Mouse (Mus musculus) neural tube, embryonic 14.5 days (tissue): ENCODE measurements around the gene L3mbtl2. TPM values are rescaled to one million over a fixed set of nuclear protein-coding genes. Genes with fewer than 3 reads are reported as not detected.

Source experiments
- ATAC-seq: fragments of 200-750 bp; cut with Nextera tagmentation; 2 replicates; pipeline ENCODE4 v1.8.0; 2017; ENCODE audit warnings: low read depth, mild to moderate bottlenecking, moderate TSS enrichment, moderate library complexity
- H3K27ac ChIP-seq: fragments of 300-500 bp; sonication (generic); 2 replicates; pipeline ENCODE4 v1.5.1; 2014; ENCODE audit warnings: low read depth, mild to moderate bottlenecking, control low read depth, low read length, moderate library complexity, mixed read lengths
- H3K27me3 ChIP-seq: fragments of 300-500 bp; sonication (generic); 2 replicates; pipeline ENCODE4 v1.6.1; 2014; ENCODE audit warnings: low read length; ENCODE audit not compliant: control insufficient read depth, insufficient read depth
- H3K36me3 ChIP-seq: fragments of 300-500 bp; sonication (generic); 2 replicates; pipeline ENCODE4 v1.6.1; 2014; ENCODE audit warnings: low read length, mixed read lengths; ENCODE audit not compliant: control insufficient read depth, insufficient read depth
- H3K4me1 ChIP-seq: fragments of 300-500 bp; sonication (generic); 2 replicates; pipeline ENCODE4 v1.6.1; 2014; ENCODE audit warnings: low read length; ENCODE audit not compliant: control insufficient read depth, insufficient read depth
- H3K4me2 ChIP-seq: fragments of 300-500 bp; sonication (generic); 2 replicates; pipeline ENCODE4 v1.6.1; 2014; ENCODE audit warnings: mild to moderate bottlenecking, low read depth, low read length, control low read depth
- H3K4me3 ChIP-seq: fragments of 300-500 bp; sonication (generic); 2 replicates; pipeline ENCODE4 v1.5.1; 2014; ENCODE audit warnings: low read depth, low read length, control low read depth, mixed read lengths
- H3K9ac ChIP-seq: fragments of 300-500 bp; sonication (generic); replicated peaks from 2 replicates; pipeline ENCODE4 v1.6.1; 2014; ENCODE audit warnings: low read depth, mild to moderate bottlenecking, control low read depth, low read length, mixed read lengths
- H3K9me3 ChIP-seq: fragments of 300-500 bp; sonication (generic); 2 replicates; pipeline ENCODE4 v1.6.1; 2016; ENCODE audit warnings: low read length; ENCODE audit not compliant: control insufficient read depth
- WGBS: fragments of 180-500 bp; shearing (Covaris S2); extraction: QIAGEN DNeasy Blood & Tissue Kit; methylation state at CpG from one replicate; pipeline ENCODE4 v1.1.7; 2014; 5-methylcytosine and 5-hydroxymethylcytosine counted together
- polyA plus RNA-seq: library from polyadenylated mRNA; unstranded; fragments of >200 nt; fragmentation: Nextera tagmentation; extraction: Ambion mirVana; gene quantifications from 2 replicates; pipeline ENCODE4 v1.2.1, GENCODE M21; 2014

Gene L3mbtl2
- polyA plus RNA-seq, 1 experiment from 2014 or later, result 26.8 TPM

GRCm38 (mm10) chr15:81680301-81680805, 16.7 kb downstream of the L3mbtl2 start:
- WGBS, result 94% methylated on average over 4 of the region's 4 CpGs
- Histone ChIP-seq H3K27me3 (no peaks in the 10 kb centered on the region), H3K9ac (no peak overlapping the region), H3K4me3 (no peak overlapping the region), H3K36me3 (peaks cover 47% of the 10 kb centered on the region), H3K9me3 (no peaks in the 10 kb centered on the region), H3K4me1 (no peaks in the 10 kb centered on the region), H3K27ac (no peak overlapping the region), H3K4me2 (no peak overlapping the region)
- no peak for ATAC-seq

- Histone ChIP-seq H3K9ac (peak overlapping the region; percentile 73), H3K27me3 (peaks cover 24% of the 10 kb centered on the region), H3K4me2 (peak overlapping the region; percentile 94), H3K27ac (peak overlapping the region; percentile 0; the same call in 1 of the 2 replicates), H3K4me3 (peak overlapping the region; percentile 50), H3K9me3 (no peaks in the 10 kb centered on the region), H3K4me1 (peaks cover 6% of the 10 kb centered on the region; the same call in 1 of the 2 replicates), H3K36me3 (no peaks in the 10 kb centered on the region)
- WGBS, result 6% methylated on average over 41 of the region's 41 CpGs
- ATAC-seq, result peak; percentile 38
Observed at GRCm38 (mm10) chr15:81693366-81693966, 29.8 kb downstream of the L3mbtl2 start.

- Histone ChIP-seq H3K36me3 (no peaks in the 10 kb centered on the region), H3K4me1 (peaks cover 6% of the 10 kb centered on the region; the same call in 1 of the 2 replicates), H3K9ac (peak overlapping the region; percentile 73), H3K27me3 (peaks cover 24% of the 10 kb centered on the region), H3K4me3 (peak overlapping the region; percentile 50), H3K9me3 (no peaks in the 10 kb centered on the region), H3K27ac (no peak overlapping the region; the same call in 1 of the 2 replicates), H3K4me2 (peak overlapping the region; percentile 94)
- peak; percentile 87 for ATAC-seq
- under 1% methylated on average over 65 of the region's 107 CpGs for WGBS
Observed at GRCm38 (mm10) chr15:81693967-81694881, 30.5 kb downstream of the L3mbtl2 start.

- Histone ChIP-seq H3K9me3 (no peaks in the 10 kb centered on the region), H3K4me1 (peaks cover 6% of the 10 kb centered on the region; the same call in 1 of the 2 replicates), H3K36me3 (no peaks in the 10 kb centered on the region), H3K27me3 (peaks cover 24% of the 10 kb centered on the region), H3K27ac (no peak overlapping the region), H3K9ac (peak overlapping the region; percentile 73), H3K4me2 (peak overlapping the region; percentile 94), H3K4me3 (peak overlapping the region; percentile 50)
- WGBS, result 32% methylated on average over 19 of the region's 19 CpGs
- no peak for ATAC-seq
Observed at GRCm38 (mm10) chr15:81694891-81695290, 31.2 kb downstream of the L3mbtl2 start.

GRCm38 (mm10) chr15:81697175-81697574, 33.5 kb downstream of the L3mbtl2 start, which contains the start of gene Chadl:
Chadl (minus strand) TSS chr15:81697287.
- Histone ChIP-seq H3K9me3 (no peaks in the 10 kb centered on the region), H3K4me1 (peaks cover 6% of the 10 kb centered on the region; the same call in 1 of the 2 replicates), H3K27me3 (peaks cover 19% of the 10 kb centered on the region), H3K36me3 (no peaks in the 10 kb centered on the region), H3K4me2 (no peak within 1 kb of the TSS; the same call in 1 of the 2 replicates), H3K27ac (no peak within 1 kb of the TSS), H3K4me3 (no peak within 1 kb of the TSS), H3K9ac (no peak within 1 kb of the TSS)
- WGBS, result 46% methylated on average over 7 of the region's 7 CpGs
- peak; percentile 12; the same call in 1 of the 2 replicates for ATAC-seq

- no peak overlapping the region for H3K4me2 ChIP-seq
- H3K27ac ChIP-seq, result no peak overlapping the region
- 51% methylated on average over 3 of the region's 3 CpGs for WGBS
- no peak overlapping the region for H3K4me3 ChIP-seq
- no peak overlapping the region for H3K9ac ChIP-seq
- ATAC-seq, result no peak
- no peaks in the 10 kb centered on the region for H3K36me3 ChIP-seq
- peaks cover 13% of the 10 kb centered on the region for H3K27me3 ChIP-seq
- H3K9me3 ChIP-seq, result no peaks in the 10 kb centered on the region
- H3K4me1 ChIP-seq, result peaks cover 5% of the 10 kb centered on the region; the same call in 1 of the 2 replicates
Observed at GRCm38 (mm10) chr15:81697847-81698246, 34.2 kb downstream of the L3mbtl2 start.

- no peak overlapping the region for H3K27ac ChIP-seq
- H3K9me3 ChIP-seq, result no peaks in the 10 kb centered on the region
- no peak for ATAC-seq
- H3K27me3 ChIP-seq, result peaks cover 9% of the 10 kb centered on the region
- H3K4me3 ChIP-seq, result no peak overlapping the region
- no peak overlapping the region for H3K4me2 ChIP-seq
- WGBS, result 67% methylated on average over 2 of the region's 2 CpGs
- no peak overlapping the region for H3K9ac ChIP-seq
- H3K4me1 ChIP-seq, result peaks cover 2% of the 10 kb centered on the region; the same call in 1 of the 2 replicates
- H3K36me3 ChIP-seq, result no peaks in the 10 kb centered on the region; the same call in 1 of the 2 replicates
Observed at GRCm38 (mm10) chr15:81698532-81698931, 34.8 kb downstream of the L3mbtl2 start.

- 75% methylated on average over 2 of the region's 2 CpGs for WGBS
- H3K4me3 ChIP-seq, result no peak overlapping the region
Observed at GRCm38 (mm10) chr15:81700161-81700560, 36.5 kb downstream of the L3mbtl2 start.

More at GRCm38 (mm10) chr15:81700161-81700560, 36.5 kb downstream of the L3mbtl2 start:
- H3K27me3 ChIP-seq, result peaks cover 2% of the 10 kb centered on the region; the same call in 1 of the 2 replicates
- no peaks in the 10 kb centered on the region for H3K4me1 ChIP-seq
- peaks cover 7% of the 10 kb centered on the region for H3K36me3 ChIP-seq
- no peak overlapping the region for H3K9ac ChIP-seq
- H3K4me2 ChIP-seq, result no peak overlapping the region
- no peaks in the 10 kb centered on the region for H3K9me3 ChIP-seq
- H3K27ac ChIP-seq, result no peak overlapping the region
- no peak for ATAC-seq
